Mouse (Mus musculus): ENCODE data around the gene H2-DMb1. TPM values are rescaled to one million over a fixed set of nuclear protein-coding genes. Genes with fewer than 3 reads are reported as not detected.

H2-DMb1 gene
- 7.2 and 8.6 TPM in 2 replicates for polyA plus RNA-seq (2015; fragmentation: Nextera tagmentation; extraction: Ambion mirVana)

GRCm38 (mm10) chr17:34152923-34153322 lies at the start of gene H2-DMb1:
TSS of gene H2-DMb1 (plus strand) at chr17:34153072.
- Histone ChIP-seq H3K36me3 (ENCODE audit: insufficient read depth, low read length) (no peaks in the 10 kb centered on the region), H3K4me3 (ENCODE audit: low read length) (no peak within 1 kb of the TSS), H3K9ac (replicated peaks; ENCODE audit: low read length) (no peak within 1 kb of the TSS), H3K9me3 (ENCODE audit: low read length) (no peaks in the 10 kb centered on the region), H3K4me1 (ENCODE audit: insufficient read depth, low read length) (no peaks in the 10 kb centered on the region), H3K27ac (ENCODE audit: low read length) (no peak within 1 kb of the TSS), H3K27me3 (ENCODE audit: insufficient read depth, low read length) (no peaks in the 10 kb centered on the region), H3K4me2 (replicated peaks; ENCODE audit: low read depth, low read length) (no peak within 1 kb of the TSS)
- 62% methylated on average over 4 of the region's 4 CpGs for WGBS
- peak; percentile 75; the same call in 1 of the 2 replicates for ATAC-seq (ENCODE audit: low FRiP score, low TSS enrichment)

DNA sequence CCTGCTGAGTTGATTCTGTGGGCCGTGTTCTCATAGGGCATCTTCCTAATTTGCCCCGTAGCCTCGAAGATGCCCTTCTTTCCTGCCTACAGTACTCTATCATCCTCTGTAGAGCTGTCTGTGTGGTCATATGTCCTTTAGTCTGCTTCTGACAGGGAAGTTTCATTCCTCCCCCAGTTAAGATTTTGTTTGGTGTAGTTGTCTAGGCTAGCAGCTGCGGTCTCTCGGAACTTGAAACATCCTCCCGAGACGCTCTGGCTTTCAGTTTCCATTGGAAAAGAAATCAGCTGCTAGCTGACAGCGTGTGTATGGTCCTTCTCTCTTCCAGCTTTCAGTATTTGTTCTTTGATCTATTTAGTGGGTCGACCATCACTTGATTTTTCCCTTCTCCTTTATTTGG lies 48.1 kb upstream of the H2-DMb1 start:
- no peaks in the 10 kb centered on the region for H3K27me3 ChIP-seq (ENCODE audit: insufficient read depth, low read length)
- H3K9me3 ChIP-seq (ENCODE audit: low read length) = peaks cover 2% of the 10 kb centered on the region; the same call in 1 of the 2 replicates
- peaks cover 7% of the 10 kb centered on the region; the same call in 1 of the 2 replicates for H3K36me3 ChIP-seq (ENCODE audit: insufficient read depth, low read length)
- 0 out of 2 replicates have a peak, but pooled peaks cover 3% of the 10 kb centered on the region for H3K4me1 ChIP-seq (ENCODE audit: insufficient read depth, low read length)
- H3K9ac ChIP-seq (replicated peaks; ENCODE audit: low read length) = no peak overlapping the region
- no peak for ATAC-seq (ENCODE audit: low FRiP score, low TSS enrichment)
- H3K4me3 ChIP-seq (ENCODE audit: low read length) = no peak overlapping the region
- no peak overlapping the region for H3K4me2 ChIP-seq (replicated peaks; ENCODE audit: low read depth, low read length)
- no peak overlapping the region for H3K27ac ChIP-seq (ENCODE audit: low read length)
- 80% methylated on average over 9 of the region's 9 CpGs for WGBS

GRCm38 (mm10) chr17:34106555-34106954 lies 46.3 kb upstream of the H2-DMb1 start:
- H3K9ac ChIP-seq (replicated peaks; ENCODE audit: low read length) = no peak overlapping the region
- 84% methylated on average over 7 of the region's 7 CpGs for WGBS
- H3K9me3 ChIP-seq (ENCODE audit: low read length) = peaks cover 2% of the 10 kb centered on the region; the same call in 1 of the 2 replicates
- H3K27ac ChIP-seq (ENCODE audit: low read length) = no peak overlapping the region
- H3K4me2 ChIP-seq (replicated peaks; ENCODE audit: low read depth, low read length) = no peak overlapping the region
- H3K4me3 ChIP-seq (ENCODE audit: low read length) = no peak overlapping the region
- peaks cover 22% of the 10 kb centered on the region for H3K36me3 ChIP-seq (ENCODE audit: insufficient read depth, low read length)
- no peaks in the 10 kb centered on the region for H3K27me3 ChIP-seq (ENCODE audit: insufficient read depth, low read length)
- 0 out of 2 replicates have a peak, but pooled peaks cover 3% of the 10 kb centered on the region for H3K4me1 ChIP-seq (ENCODE audit: insufficient read depth, low read length)
- no peak for ATAC-seq (ENCODE audit: low FRiP score, low TSS enrichment)

- no peak overlapping the region for H3K4me2 ChIP-seq (replicated peaks; ENCODE audit: low read depth, low read length)
- H3K9ac ChIP-seq (replicated peaks; ENCODE audit: low read length) = no peak overlapping the region
- WGBS = 83% methylated on average over 7 of the region's 7 CpGs
- no peaks in the 10 kb centered on the region for H3K27me3 ChIP-seq (ENCODE audit: insufficient read depth, low read length)
- no peak overlapping the region for H3K27ac ChIP-seq (ENCODE audit: low read length)
- no peak overlapping the region for H3K4me3 ChIP-seq (ENCODE audit: low read length)
- H3K36me3 ChIP-seq (ENCODE audit: insufficient read depth, low read length) = peaks cover 28% of the 10 kb centered on the region
- ATAC-seq (ENCODE audit: low FRiP score, low TSS enrichment) = no peak
- H3K9me3 ChIP-seq (ENCODE audit: low read length) = peaks cover 2% of the 10 kb centered on the region; the same call in 1 of the 2 replicates
- no peaks in the 10 kb centered on the region; the same call in 1 of the 2 replicates for H3K4me1 ChIP-seq (ENCODE audit: insufficient read depth, low read length)
Measured at GRCm38 (mm10) chr17:34107109-34107867, 45.6 kb upstream of the H2-DMb1 start.

DNA sequence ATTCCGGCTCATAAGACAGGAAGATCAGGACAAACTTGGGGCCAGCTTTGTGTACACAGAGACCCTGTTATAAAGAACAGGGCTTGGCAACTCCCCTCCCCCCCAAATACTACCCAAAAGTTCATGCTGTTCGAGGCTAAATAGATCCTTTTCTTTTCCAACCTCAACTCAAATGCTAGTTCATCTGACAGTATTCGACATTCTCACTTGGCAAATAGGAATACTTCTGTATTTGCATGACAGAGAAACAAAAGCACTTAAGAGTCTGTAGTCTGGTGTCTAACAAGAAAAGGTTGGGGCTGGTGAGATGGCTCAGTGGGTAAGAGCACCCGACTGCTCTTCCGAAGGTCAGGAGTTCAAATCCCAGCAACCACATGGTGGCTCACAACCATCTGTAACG lies 44.4 kb upstream of the H2-DMb1 start:
- H3K9me3 ChIP-seq (ENCODE audit: low read length) = peaks cover 2% of the 10 kb centered on the region; the same call in 1 of the 2 replicates
- no peaks in the 10 kb centered on the region for H3K27me3 ChIP-seq (ENCODE audit: insufficient read depth, low read length)
- 84% methylated on average over 5 of the region's 6 CpGs for WGBS
- no peak overlapping the region for H3K4me2 ChIP-seq (replicated peaks; ENCODE audit: low read depth, low read length)
- no peak overlapping the region for H3K4me3 ChIP-seq (ENCODE audit: low read length)
- H3K4me1 ChIP-seq (ENCODE audit: insufficient read depth, low read length) = no peaks in the 10 kb centered on the region; the same call in 1 of the 2 replicates
- no peak overlapping the region for H3K27ac ChIP-seq (ENCODE audit: low read length)
- peaks cover 40% of the 10 kb centered on the region for H3K36me3 ChIP-seq (ENCODE audit: insufficient read depth, low read length)
- H3K9ac ChIP-seq (replicated peaks; ENCODE audit: low read length) = no peak overlapping the region
- no peak for ATAC-seq (ENCODE audit: low FRiP score, low TSS enrichment)

- no peak overlapping the region for H3K4me2 ChIP-seq (replicated peaks; ENCODE audit: low read depth, low read length)
- H3K36me3 ChIP-seq (ENCODE audit: insufficient read depth, low read length) = peaks cover 48% of the 10 kb centered on the region
- peak; percentile 31; the same call in 1 of the 2 replicates for ATAC-seq (ENCODE audit: low FRiP score, low TSS enrichment)
- no peak overlapping the region for H3K9ac ChIP-seq (replicated peaks; ENCODE audit: low read length)
- peaks cover 2% of the 10 kb centered on the region; the same call in 1 of the 2 replicates for H3K9me3 ChIP-seq (ENCODE audit: low read length)
- 77% methylated on average over 14 of the region's 14 CpGs for WGBS
- H3K4me3 ChIP-seq (ENCODE audit: low read length) = no peak overlapping the region
- no peaks in the 10 kb centered on the region for H3K27me3 ChIP-seq (ENCODE audit: insufficient read depth, low read length)
- no peaks in the 10 kb centered on the region; the same call in 1 of the 2 replicates for H3K4me1 ChIP-seq (ENCODE audit: insufficient read depth, low read length)
- no peak overlapping the region for H3K27ac ChIP-seq (ENCODE audit: low read length)
Measured at GRCm38 (mm10) chr17:34109038-34109805, 43.6 kb upstream of the H2-DMb1 start.

DNA sequence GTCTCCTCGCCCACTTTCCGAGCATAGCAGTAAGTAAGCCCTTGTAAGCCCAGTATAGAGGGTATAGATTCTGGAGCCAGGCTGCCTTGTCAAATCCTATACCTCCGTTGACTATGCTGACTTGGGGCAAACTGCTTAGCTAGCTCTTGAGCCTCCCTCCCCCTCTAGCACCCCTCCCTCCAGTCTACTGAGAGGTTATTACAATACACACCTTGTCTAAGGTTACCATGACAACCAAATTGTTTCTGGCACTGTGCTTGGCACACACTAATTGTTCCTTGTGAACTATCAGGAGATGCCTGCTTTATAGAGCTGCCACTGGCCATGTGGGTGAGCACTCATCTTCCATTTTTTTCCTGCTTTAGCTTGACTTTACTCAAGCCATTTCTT lies 43.1 kb upstream of the H2-DMb1 start:
- Histone ChIP-seq H3K36me3 (ENCODE audit: insufficient read depth, low read length) (peaks cover 54% of the 10 kb centered on the region), H3K27me3 (ENCODE audit: insufficient read depth, low read length) (no peaks in the 10 kb centered on the region)
- ATAC-seq (ENCODE audit: low FRiP score, low TSS enrichment) = peak; percentile 49; the same call in 1 of the 2 replicates

GRCm38 (mm10) chr17:34110309-34110708 lies 42.6 kb upstream of the H2-DMb1 start:
- H3K27ac ChIP-seq (ENCODE audit: low read length) = no peak overlapping the region
- WGBS = 59% methylated on average over 8 of the region's 8 CpGs
- no peaks in the 10 kb centered on the region for H3K27me3 ChIP-seq (ENCODE audit: insufficient read depth, low read length)
- peaks cover 7% of the 10 kb centered on the region for H3K4me1 ChIP-seq (ENCODE audit: insufficient read depth, low read length)
- no peak for ATAC-seq (ENCODE audit: low FRiP score, low TSS enrichment)
- peaks cover 2% of the 10 kb centered on the region; the same call in 1 of the 2 replicates for H3K9me3 ChIP-seq (ENCODE audit: low read length)
- H3K36me3 ChIP-seq (ENCODE audit: insufficient read depth, low read length) = peaks cover 59% of the 10 kb centered on the region
- no peak overlapping the region for H3K9ac ChIP-seq (replicated peaks; ENCODE audit: low read length)
- no peak overlapping the region for H3K4me2 ChIP-seq (replicated peaks; ENCODE audit: low read depth, low read length)
- H3K4me3 ChIP-seq (ENCODE audit: low read length) = no peak overlapping the region

More for the DNA sequence above, 43.1 kb upstream of the H2-DMb1 start:
- no peak overlapping the region for H3K9ac ChIP-seq (replicated peaks; ENCODE audit: low read length)
- WGBS = 71% methylated on average over 3 of the region's 3 CpGs
- H3K4me3 ChIP-seq (ENCODE audit: low read length) = no peak overlapping the region
- peaks cover 2% of the 10 kb centered on the region; the same call in 1 of the 2 replicates for H3K9me3 ChIP-seq (ENCODE audit: low read length)
- H3K27ac ChIP-seq (ENCODE audit: low read length) = no peak overlapping the region
- peaks cover 2% of the 10 kb centered on the region for H3K4me1 ChIP-seq (ENCODE audit: insufficient read depth, low read length)
- no peak overlapping the region for H3K4me2 ChIP-seq (replicated peaks; ENCODE audit: low read depth, low read length)

- no peak overlapping the region for H3K4me3 ChIP-seq (ENCODE audit: low read length)
- WGBS = 88% methylated on average over 7 of the region's 7 CpGs
- no peak for ATAC-seq (ENCODE audit: low FRiP score, low TSS enrichment)
- H3K27me3 ChIP-seq (ENCODE audit: insufficient read depth, low read length) = no peaks in the 10 kb centered on the region
- no peak overlapping the region for H3K4me2 ChIP-seq (replicated peaks; ENCODE audit: low read depth, low read length)
- no peak overlapping the region for H3K27ac ChIP-seq (ENCODE audit: low read length)
- no peaks in the 10 kb centered on the region for H3K9me3 ChIP-seq (ENCODE audit: low read length)
- peaks cover 89% of the 10 kb centered on the region for H3K36me3 ChIP-seq (ENCODE audit: insufficient read depth, low read length)
- no peak overlapping the region for H3K9ac ChIP-seq (replicated peaks; ENCODE audit: low read length)
- H3K4me1 ChIP-seq (ENCODE audit: insufficient read depth, low read length) = peaks cover 25% of the 10 kb centered on the region
Measured at GRCm38 (mm10) chr17:34114114-34114513, 38.8 kb upstream of the H2-DMb1 start.
